Mouse (Mus musculus) liver, embryonic 11.5 days (tissue): Measurements from ENCODE around the gene Secisbp2l. TPM values are rescaled to one million over a fixed set of nuclear protein-coding genes. Genes with fewer than 3 reads are reported as not detected.
A peak's percentile ranks its signal among the peaks of the same experiment; 100 is the strongest.

Experiments used
- ATAC-seq: fragments of 200-750 bp; cut with Nextera tagmentation; replicated peaks from 2 replicates; pipeline ENCODE4 v1.8.0; 2017; ENCODE audit warnings: moderate number of reproducible peaks, mild to moderate bottlenecking, moderate TSS enrichment, moderate library complexity; ENCODE audit not compliant: low FRiP score
- DNase-seq: peaks from one replicate; pipeline ENCODE4 v3.0.0-alpha.2; 2017; ENCODE audit warnings: low spot score
- H3K27ac ChIP-seq: fragments of 300-500 bp; sonication (generic); 2 replicates; pipeline ENCODE4 v1.5.1; 2014; ENCODE audit warnings: mild to moderate bottlenecking, low read depth, low read length, control low read depth
- H3K27me3 ChIP-seq: fragments of 300-500 bp; sonication (generic); replicated peaks from 2 replicates; pipeline ENCODE4 v1.6.1; 2014; ENCODE audit warnings: low read length, mixed read lengths; ENCODE audit not compliant: control insufficient read depth, insufficient read depth
- H3K36me3 ChIP-seq: fragments of 300-500 bp; sonication (generic); 2 replicates; pipeline ENCODE4 v1.6.1; 2014; ENCODE audit warnings: mild to moderate bottlenecking, low read length, moderate library complexity, mixed read lengths; ENCODE audit not compliant: control insufficient read depth, insufficient read depth
- H3K4me1 ChIP-seq: fragments of 300-500 bp; sonication (generic); replicated peaks from 2 replicates; pipeline ENCODE4 v1.6.1; 2014; ENCODE audit warnings: low read length, mixed read lengths; ENCODE audit not compliant: control insufficient read depth, insufficient read depth
- H3K4me2 ChIP-seq: fragments of 300-500 bp; sonication (generic); 2 replicates; pipeline ENCODE4 v1.6.1; 2014; ENCODE audit warnings: mild to moderate bottlenecking, control low read depth, moderate library complexity
- H3K4me3 ChIP-seq: fragments of 300-500 bp; sonication (generic); 2 replicates; pipeline ENCODE4 v1.5.1; 2014; ENCODE audit warnings: low read depth, low read length, control low read depth
- H3K9ac ChIP-seq: fragments of 300-500 bp; sonication (generic); 2 replicates; pipeline ENCODE4 v1.6.1; 2014; ENCODE audit warnings: low read depth, low read length, control low read depth
- H3K9me3 ChIP-seq: fragments of 300-500 bp; sonication (generic); 2 replicates; pipeline ENCODE4 v1.6.1; 2016; ENCODE audit warnings: low read length, inconsistent platforms, mixed read lengths; ENCODE audit not compliant: control insufficient read depth
- WGBS: fragments of 180-500 bp; shearing (Covaris S2); extraction: QIAGEN DNeasy Blood & Tissue Kit; methylation state at CpG from one replicate; pipeline ENCODE4 v1.1.7; 2014; 5-methylcytosine and 5-hydroxymethylcytosine counted together
- polyA plus RNA-seq: library from polyadenylated mRNA; unstranded; fragments of >200 nt; fragmentation: Nextera tagmentation; extraction: Ambion mirVana; gene quantifications from 2 replicates; pipeline ENCODE4 v1.2.1, GENCODE M21; 2014

The Secisbp2l gene
- polyA plus RNA-seq, 1 experiment from 2014 or later = 11.7 TPM

GRCm38 (mm10) chr2:125790242-125790641 is 7.6 kb upstream of the Secisbp2l start:
- no peaks in the 10 kb centered on the region for H3K36me3 ChIP-seq
- 0 out of 2 replicates have a peak, but pooled peaks cover 4% of the 10 kb centered on the region for H3K4me1 ChIP-seq
- H3K9ac ChIP-seq = no peak overlapping the region
- DNase-seq (no peak), ATAC-seq (no peak)
- H3K4me2 ChIP-seq = no peak overlapping the region
- no peak overlapping the region for H3K27ac ChIP-seq
- H3K9me3 ChIP-seq = no peaks in the 10 kb centered on the region
- 90% methylated on average over 4 of the region's 4 CpGs for WGBS
- no peaks in the 10 kb centered on the region for H3K27me3 ChIP-seq
- no peak overlapping the region for H3K4me3 ChIP-seq

GRCm38 (mm10) chr2:125789265-125789664 is 6.6 kb upstream of the Secisbp2l start:
- WGBS = 75% methylated on average over 5 of the region's 5 CpGs
- H3K27ac ChIP-seq = no peak overlapping the region
- no peak for ATAC-seq

DNA sequence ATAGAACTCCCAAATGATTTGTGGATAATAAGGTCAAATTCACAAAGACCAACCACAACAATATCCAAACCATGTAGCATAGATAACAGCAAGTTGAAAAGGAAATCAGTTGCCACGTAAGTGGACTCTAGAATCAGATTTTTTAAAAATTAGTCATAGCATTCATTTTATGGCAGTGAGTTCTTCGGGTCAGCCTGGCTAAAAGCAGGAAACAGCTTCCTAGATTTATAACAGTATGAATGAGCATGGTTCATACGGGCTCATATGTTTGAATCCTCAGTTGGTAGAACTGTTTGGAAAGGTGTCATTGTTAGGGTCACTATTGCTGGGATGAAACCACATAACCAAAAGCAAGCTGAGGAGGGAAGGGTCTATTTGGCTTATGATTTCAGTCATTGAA is 6.1 kb upstream of the Secisbp2l start:
- Histone ChIP-seq H3K4me2 (no peak overlapping the region), H3K9ac (no peak overlapping the region), H3K27ac (no peak overlapping the region), H3K36me3 (no peaks in the 10 kb centered on the region), H3K4me3 (no peak overlapping the region), H3K9me3 (no peaks in the 10 kb centered on the region), H3K27me3 (no peaks in the 10 kb centered on the region), H3K4me1 (0 out of 2 replicates have a peak, but pooled peaks cover 4% of the 10 kb centered on the region)
- ATAC-seq (no peak), DNase-seq (no peak)
- WGBS = 56% methylated on average over 3 of the region's 3 CpGs

More at GRCm38 (mm10) chr2:125789265-125789664, 6.6 kb upstream of the Secisbp2l start:
- no peaks in the 10 kb centered on the region for H3K27me3 ChIP-seq
- no peak for DNase-seq
- H3K9ac ChIP-seq = no peak overlapping the region
- no peak overlapping the region for H3K4me2 ChIP-seq
- no peak overlapping the region for H3K4me3 ChIP-seq
- 0 out of 2 replicates have a peak, but pooled peaks cover 4% of the 10 kb centered on the region for H3K4me1 ChIP-seq
- no peaks in the 10 kb centered on the region for H3K36me3 ChIP-seq
- no peaks in the 10 kb centered on the region for H3K9me3 ChIP-seq

DNA sequence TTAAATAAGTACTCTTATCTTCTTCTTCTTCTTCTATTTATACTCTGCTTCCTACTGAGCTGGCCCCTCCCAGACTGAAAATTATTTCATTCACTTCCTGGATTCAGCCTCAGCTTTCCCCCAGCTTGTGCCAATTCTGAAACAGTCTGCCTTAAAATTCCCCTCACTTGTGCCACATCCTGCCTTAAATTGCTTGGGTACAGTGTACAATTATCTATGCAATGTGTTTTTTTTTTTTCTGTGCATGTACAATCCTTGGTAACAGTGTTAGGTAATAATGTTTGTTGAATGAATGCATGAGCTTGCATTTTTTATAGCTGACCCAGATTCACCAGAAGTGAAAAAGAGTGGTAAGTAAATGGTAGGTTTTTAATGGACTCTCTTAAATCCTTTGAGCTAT is 5.7 kb upstream of the Secisbp2l start:
- ATAC-seq (no peak), DNase-seq (no peak)
- no peak overlapping the region for H3K4me3 ChIP-seq
- H3K9ac ChIP-seq = no peak overlapping the region
- H3K27ac ChIP-seq = no peak overlapping the region
- H3K4me2 ChIP-seq = no peak overlapping the region
- no peaks in the 10 kb centered on the region for H3K27me3 ChIP-seq
- 0 out of 2 replicates have a peak, but pooled peaks cover 4% of the 10 kb centered on the region for H3K4me1 ChIP-seq
- H3K36me3 ChIP-seq = no peaks in the 10 kb centered on the region
- H3K9me3 ChIP-seq = no peaks in the 10 kb centered on the region

GRCm38 (mm10) chr2:125785021-125785420 is 2.4 kb upstream of the Secisbp2l start:
- WGBS = 69% methylated on average over 4 of the region's 4 CpGs
- H3K9me3 ChIP-seq = no peaks in the 10 kb centered on the region
- no peak overlapping the region for H3K27ac ChIP-seq
- no peak overlapping the region for H3K9ac ChIP-seq
- H3K27me3 ChIP-seq = no peaks in the 10 kb centered on the region
- H3K4me1 ChIP-seq = peaks cover 4% of the 10 kb centered on the region
- H3K4me2 ChIP-seq = no peak overlapping the region
- no peak for ATAC-seq
- no peak overlapping the region for H3K4me3 ChIP-seq
- no peak for DNase-seq
- no peaks in the 10 kb centered on the region for H3K36me3 ChIP-seq

GRCm38 (mm10) chr2:125784392-125784791 is 1.7 kb upstream of the Secisbp2l start:
- Histone ChIP-seq H3K4me3 (no peak overlapping the region), H3K9me3 (no peaks in the 10 kb centered on the region), H3K27me3 (no peaks in the 10 kb centered on the region), H3K4me2 (no peak overlapping the region), H3K9ac (no peak overlapping the region), H3K36me3 (no peaks in the 10 kb centered on the region), H3K4me1 (peaks cover 4% of the 10 kb centered on the region), H3K27ac (no peak overlapping the region)
- DNase-seq (no peak), ATAC-seq (no peak)
- 72% methylated on average over 4 of the region's 4 CpGs for WGBS

DNA sequence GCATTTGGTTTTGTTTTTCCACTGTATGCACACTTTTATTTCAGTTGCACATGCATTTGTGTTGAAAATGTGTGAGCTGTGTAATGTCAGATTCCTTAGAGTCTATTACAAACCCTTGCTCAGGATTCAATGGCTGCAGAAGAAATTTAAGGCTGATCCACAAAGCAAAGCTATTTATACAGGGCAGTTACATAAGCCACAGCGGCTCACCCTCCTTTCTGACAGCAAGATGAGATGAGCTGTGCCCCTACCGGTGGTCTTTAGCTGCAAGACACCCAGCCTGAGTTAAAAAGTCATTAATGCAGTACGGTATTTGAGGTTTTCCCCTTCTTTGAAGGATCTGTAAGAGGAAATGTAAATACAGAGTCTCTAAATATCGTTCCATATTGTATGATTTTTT is 1.2 kb upstream of the Secisbp2l start:
- H3K4me2 ChIP-seq = no peak overlapping the region
- peaks cover 4% of the 10 kb centered on the region for H3K4me1 ChIP-seq
- no peak overlapping the region for H3K9ac ChIP-seq
- ATAC-seq = no peak
- H3K27ac ChIP-seq = no peak overlapping the region
- H3K4me3 ChIP-seq = no peak overlapping the region
- H3K27me3 ChIP-seq = no peaks in the 10 kb centered on the region
- DNase-seq = no peak
- WGBS = 66% methylated on average over 4 of the region's 4 CpGs
- H3K36me3 ChIP-seq = no peaks in the 10 kb centered on the region
- H3K9me3 ChIP-seq = no peaks in the 10 kb centered on the region

GRCm38 (mm10) chr2:125781978-125782718 is 522 bp downstream of the Secisbp2l start:
- 3% methylated on average over 44 of the region's 44 CpGs for WGBS

GRCm38 (mm10) chr2:125781006-125781405 is 1.7 kb downstream of the Secisbp2l start:
- DNase-seq (no peak), ATAC-seq (no peak)
- Histone ChIP-seq H3K4me3 (no peak overlapping the region), H3K9me3 (no peaks in the 10 kb centered on the region), H3K4me1 (peaks cover 4% of the 10 kb centered on the region), H3K36me3 (no peaks in the 10 kb centered on the region), H3K27ac (no peak overlapping the region), H3K9ac (no peak overlapping the region), H3K27me3 (no peaks in the 10 kb centered on the region), H3K4me2 (no peak overlapping the region; the same call in 1 of the 2 replicates)
- WGBS = 82% methylated on average over 2 of the region's 2 CpGs

More at GRCm38 (mm10) chr2:125781978-125782718, 522 bp downstream of the Secisbp2l start:
- peak overlapping the region; percentile 54; the same call in 1 of the 2 replicates for H3K27ac ChIP-seq
- H3K4me1 ChIP-seq = peaks cover 4% of the 10 kb centered on the region
- DNase-seq = no peak
- 0 out of 2 replicates have a peak, but pooled peaks have one; percentile 1 for ATAC-seq
- H3K27me3 ChIP-seq = no peaks in the 10 kb centered on the region
- peak overlapping the region; percentile 91 for H3K4me3 ChIP-seq
- no peaks in the 10 kb centered on the region for H3K36me3 ChIP-seq
- H3K9ac ChIP-seq = peak overlapping the region; percentile 78
- H3K4me2 ChIP-seq = peak overlapping the region; percentile 81
- H3K9me3 ChIP-seq = no peaks in the 10 kb centered on the region
